Mouse (Mus musculus): ENCODE measurements around the gene Ncoa5.

The Ncoa5 gene

GRCm38 (mm10) chr2:165034131-165035057 is at the start of gene Ncoa5:
Ncoa5 (minus strand) TSS chr2:165034867.
- DNase-seq (ENCODE audit: low spot score in 2 of 2), result peak; percentile 97

GRCm38 (mm10) chr2:165081257-165081656 is 46.6 kb upstream of the Ncoa5 start:
- DNase-seq (ENCODE audit: low spot score in 2 of 2), result no peak

GRCm38 (mm10) chr2:165080657-165081056 is 46.0 kb upstream of the Ncoa5 start:
- no peak for DNase-seq (ENCODE audit: low spot score in 2 of 2)

GRCm38 (mm10) chr2:165078605-165079004 is 43.9 kb upstream of the Ncoa5 start:
- DNase-seq (ENCODE audit: low spot score in 2 of 2), result no peak

GRCm38 (mm10) chr2:165078045-165078444 is 43.4 kb upstream of the Ncoa5 start:
- no peak for DNase-seq (ENCODE audit: low spot score in 2 of 2)

GRCm38 (mm10) chr2:165077055-165077454 is 42.4 kb upstream of the Ncoa5 start:
- no peak for DNase-seq (ENCODE audit: low spot score in 2 of 2)

GRCm38 (mm10) chr2:165074937-165075336 is 40.3 kb upstream of the Ncoa5 start:
- peak; percentile 58 to 73 for DNase-seq (ENCODE audit: low spot score in 2 of 2)

- DNase-seq (ENCODE audit: low spot score in 2 of 2), result peak in 1 of 2 experiments; percentile 6
These were observed 39.6 kb upstream of the Ncoa5 start for GRCm38 (mm10) chr2:165074081-165074884.

GRCm38 (mm10) chr2:165073381-165073781 is 38.7 kb upstream of the Ncoa5 start:
- no peak for DNase-seq (ENCODE audit: low spot score in 2 of 2)

- peak; percentile 12 to 50 for DNase-seq (ENCODE audit: low spot score in 2 of 2)
These were observed 35.6 kb upstream of the Ncoa5 start for GRCm38 (mm10) chr2:165070096-165070816.

- no peak for DNase-seq (ENCODE audit: low spot score in 2 of 2)
These were observed 34.1 kb upstream of the Ncoa5 start for GRCm38 (mm10) chr2:165068806-165069205.

- DNase-seq (ENCODE audit: low spot score in 2 of 2), result no peak
These were observed 29.8 kb upstream of the Ncoa5 start for GRCm38 (mm10) chr2:165064489-165064888.

- peak in 1 of 2 experiments; percentile 7 for DNase-seq (ENCODE audit: low spot score in 2 of 2)
These were observed 27.2 kb upstream of the Ncoa5 start for GRCm38 (mm10) chr2:165061638-165062433.

- DNase-seq (ENCODE audit: low spot score in 2 of 2), result no peak
These were observed 25.3 kb upstream of the Ncoa5 start for GRCm38 (mm10) chr2:165059961-165060360.

GRCm38 (mm10) chr2:165056377-165057085 is 21.9 kb upstream of the Ncoa5 start:
- no peak for DNase-seq (ENCODE audit: low spot score in 2 of 2)

- peak in 1 of 2 experiments; percentile 4 for DNase-seq (ENCODE audit: low spot score in 2 of 2)
These were observed 21.2 kb upstream of the Ncoa5 start for GRCm38 (mm10) chr2:165055905-165056304.

- DNase-seq (ENCODE audit: low spot score in 2 of 2), result peak; percentile 38 to 61
These were observed 20.5 kb upstream of the Ncoa5 start, which contains the start of gene Cd40 for GRCm38 (mm10) chr2:165054888-165055852. Cd40 (plus strand) TSS chr2:165055627.

GRCm38 (mm10) chr2:165051566-165051965 is 16.9 kb upstream of the Ncoa5 start:
- no peak for DNase-seq (ENCODE audit: low spot score in 2 of 2)

Measured in urinary bladder, postnatal 36 days (tissue).